Mouse (Mus musculus) bone marrow, adult 2 months (tissue): Measurements from ENCODE around the gene Mex3b. TPM values are rescaled to one million over a fixed set of nuclear protein-coding genes. Genes with fewer than 3 reads are reported as not detected.

Experiments used
- H3K27ac ChIP-seq: fragments of 200-500 bp; 2 replicates; pipeline ENCODE4 v1.5.1; 2012; ENCODE audit warnings: low read depth, mild to moderate bottlenecking, control low read depth, inconsistent platforms, low read length; ENCODE audit not compliant: control insufficient read depth, poor library complexity, insufficient read depth
- H3K4me1 ChIP-seq: fragments of 200-500 bp; 2 replicates; pipeline ENCODE4 v1.6.1; 2011; ENCODE audit warnings: low read length; ENCODE audit not compliant: control insufficient read depth, insufficient read depth
- H3K4me3 ChIP-seq: fragments of 200-500 bp; replicated peaks from 2 replicates; pipeline ENCODE3; 2011; ENCODE audit warnings: mild to moderate bottlenecking, low read depth, low read length, control low read depth; ENCODE audit not compliant: control insufficient read depth
- CTCF ChIP-seq: fragments of 200-500 bp; IDR thresholded peaks from 2 replicates; pipeline ENCODE4 v1.5.1; 2011; ENCODE audit warnings: low read length, control low read depth; ENCODE audit not compliant: control insufficient read depth, insufficient read depth
- POLR2A ChIP-seq: fragments of 200-500 bp; IDR thresholded peaks from 2 replicates; pipeline ENCODE4 v1.6.1; 2011; ENCODE audit warnings: low read depth, mild to moderate bottlenecking, control low read depth, low read length, borderline replicate concordance; ENCODE audit not compliant: control insufficient read depth
- WGBS: fragments of 180-500 bp; shearing (Covaris S2); methylation state at CpG from one replicate; pipeline ENCODE4 v1.1.7; 2018; 5-methylcytosine and 5-hydroxymethylcytosine counted together
- polyA plus RNA-seq: library from polyadenylated mRNA; stranded (reverse); fragments of >200 nt; gene quantifications from 2 replicates; pipeline ENCODE4 v1.2.4, GENCODE M21; 2011; ENCODE audit warnings: low replicate concordance; ENCODE audit not compliant: missing spikeins, insufficient read depth, insufficient read length

Gene Mex3b
- polyA plus RNA-seq = 1.1 and 2.4 TPM in 2 replicates

DNA sequence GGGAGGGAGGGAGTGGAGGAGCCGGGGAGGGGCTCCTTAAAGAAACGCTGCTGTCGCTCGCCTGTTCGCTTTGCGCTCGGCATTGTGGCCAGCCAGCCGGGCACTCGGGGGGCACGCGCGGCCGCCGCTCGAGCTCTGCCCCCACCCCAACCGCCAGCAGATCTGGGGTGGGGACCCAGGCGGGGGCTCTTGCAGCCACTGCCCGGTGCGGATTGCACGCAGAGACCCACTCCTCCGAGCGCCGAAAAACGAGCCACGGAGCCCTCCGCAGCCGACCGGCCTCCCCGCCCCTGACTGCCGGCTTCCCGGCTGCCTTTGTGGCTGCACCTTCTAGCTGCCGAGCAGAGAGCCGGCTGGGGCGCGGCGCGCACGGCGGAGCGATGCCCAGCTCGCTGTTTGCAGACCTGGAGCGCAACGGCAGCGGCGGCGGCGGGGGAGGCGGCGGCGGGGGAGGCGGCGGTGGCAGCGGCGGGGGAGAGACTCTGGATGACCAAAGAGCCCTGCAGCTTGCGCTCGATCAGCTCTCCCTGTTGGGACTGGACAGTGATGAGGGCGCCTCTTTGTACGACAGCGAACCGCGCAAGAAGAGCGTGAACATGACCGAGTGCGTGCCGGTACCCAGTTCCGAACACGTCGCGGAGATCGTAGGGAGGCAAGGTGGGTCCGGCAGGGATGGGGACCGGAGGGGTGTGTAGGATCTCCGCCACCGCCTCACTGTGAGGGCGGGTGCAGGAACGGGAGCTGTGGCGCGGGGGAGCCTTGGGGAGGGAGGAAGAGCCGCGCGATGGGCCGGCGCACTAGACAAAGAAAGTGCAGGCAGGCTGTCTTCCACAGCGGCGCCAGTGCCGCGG, at the start of gene Mex3b:
Gene Mex3b (plus strand): TSS at position 63 of the 851 bp plus-strand sequence.
- TF ChIP-seq CTCF (no peak), POLR2A (no peak)
- Histone ChIP-seq H3K4me3 (peak within 1 kb of the TSS; percentile 100), H3K27ac (peak within 1 kb of the TSS; percentile 96), H3K4me1 (peaks cover 3% of the 10 kb centered on the region; the same call in 1 of the 2 replicates)
- WGBS = under 1% methylated on average over 87 of the region's 87 CpGs

DNA sequence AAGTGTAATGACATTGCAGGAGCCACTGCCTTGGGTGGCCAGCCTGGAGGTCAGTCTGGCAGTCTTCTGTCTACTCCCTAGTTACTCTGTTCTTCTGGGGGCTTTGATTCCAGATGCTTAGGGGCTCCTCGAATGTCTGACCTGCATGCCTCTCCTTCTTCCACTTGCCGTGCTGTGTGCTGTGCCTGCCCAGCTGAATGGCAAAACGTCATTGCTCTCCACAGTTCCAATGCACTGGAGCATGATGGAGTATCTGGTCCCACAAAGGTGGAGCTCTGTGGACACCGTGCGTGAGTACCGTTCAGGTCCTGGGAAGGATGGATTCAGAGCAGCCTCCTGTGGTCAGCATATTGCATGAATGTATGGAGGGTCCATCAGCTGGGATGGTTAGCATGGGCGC, 47.6 kb upstream of the Mex3b start:
- Histone ChIP-seq H3K27ac (no peak overlapping the region), H3K4me3 (no peak overlapping the region), H3K4me1 (no peaks in the 10 kb centered on the region; the same call in 1 of the 2 replicates)
- 87% methylated on average over 7 of the region's 7 CpGs for WGBS
- TF ChIP-seq CTCF = no peak
- TF ChIP-seq POLR2A = no peak

DNA sequence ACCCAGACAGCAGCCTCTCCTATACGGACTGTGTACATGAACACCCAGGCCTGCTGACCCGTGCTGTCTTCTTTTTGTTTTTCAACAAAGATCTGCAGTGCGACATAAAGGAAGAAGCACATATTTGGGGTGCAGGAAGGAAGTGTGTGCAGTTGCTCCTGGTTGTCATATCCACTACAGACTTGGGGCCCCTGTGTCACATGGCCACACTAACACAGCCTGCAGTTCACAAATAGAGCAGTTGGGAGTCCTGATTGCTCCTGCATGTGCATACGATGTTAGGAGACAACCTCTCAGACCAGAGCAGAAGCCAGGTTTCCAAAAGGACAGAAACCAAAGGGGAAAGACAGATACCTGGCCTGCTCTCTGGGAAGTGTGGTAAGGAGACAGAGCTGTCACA, 46.5 kb upstream of the Mex3b start:
- Histone ChIP-seq H3K27ac (no peak overlapping the region), H3K4me3 (no peak overlapping the region), H3K4me1 (no peaks in the 10 kb centered on the region; the same call in 1 of the 2 replicates)
- TF ChIP-seq POLR2A (no peak), CTCF (no peak)
- 23% methylated on average over 4 of the region's 4 CpGs for WGBS

DNA sequence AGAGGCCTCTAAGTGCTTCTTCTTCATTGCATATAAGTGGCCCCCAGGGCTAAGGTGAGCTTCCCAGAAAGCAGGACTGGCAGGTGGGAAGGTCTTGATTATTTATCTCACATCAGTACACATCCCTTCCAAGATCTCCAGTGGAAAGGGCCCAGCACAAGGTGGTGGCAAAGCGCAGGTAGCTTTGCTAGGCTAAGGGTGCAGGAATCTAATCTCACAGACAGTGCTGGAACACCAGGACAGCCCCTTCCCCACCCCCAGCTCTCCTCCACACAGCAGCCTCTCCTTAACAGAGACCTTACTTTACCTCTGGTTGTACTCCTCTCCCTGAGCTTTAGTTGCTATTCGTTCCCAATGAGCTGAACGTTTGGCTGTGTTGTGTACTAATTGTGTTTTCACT, 45.6 kb upstream of the Mex3b start:
- Histone ChIP-seq H3K4me3 (no peak overlapping the region), H3K27ac (no peak overlapping the region), H3K4me1 (no peaks in the 10 kb centered on the region; the same call in 1 of the 2 replicates)
- TF ChIP-seq CTCF (no peak), POLR2A (no peak)
- 73% methylated on average over 3 of the region's 3 CpGs for WGBS

DNA sequence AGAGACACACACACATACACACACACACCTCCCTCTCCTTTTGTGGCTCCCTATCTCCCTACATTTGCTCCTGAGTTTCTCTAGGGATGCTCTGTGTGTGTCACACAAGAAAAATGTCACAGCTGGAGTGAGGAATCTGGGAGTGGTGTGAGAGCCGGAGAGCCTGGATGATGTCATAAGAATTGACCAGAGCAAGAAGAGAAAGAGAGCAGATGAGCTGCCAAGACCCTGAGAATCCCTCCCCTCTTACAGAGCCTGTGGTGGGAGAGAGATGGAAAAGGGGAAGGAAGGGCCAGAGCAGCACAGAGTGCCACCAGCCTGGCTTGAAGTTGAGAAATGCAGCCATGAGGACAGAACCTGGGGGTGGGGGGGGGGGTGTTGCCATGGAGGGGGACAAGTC, 44.6 kb upstream of the Mex3b start:
- H3K4me3 ChIP-seq = no peak overlapping the region
- no peak overlapping the region for H3K27ac ChIP-seq
- TF ChIP-seq CTCF (no peak), POLR2A (no peak)
- no peaks in the 10 kb centered on the region; the same call in 1 of the 2 replicates for H3K4me1 ChIP-seq
- 61% methylated on average over 1 of the region's 1 CpGs for WGBS

DNA sequence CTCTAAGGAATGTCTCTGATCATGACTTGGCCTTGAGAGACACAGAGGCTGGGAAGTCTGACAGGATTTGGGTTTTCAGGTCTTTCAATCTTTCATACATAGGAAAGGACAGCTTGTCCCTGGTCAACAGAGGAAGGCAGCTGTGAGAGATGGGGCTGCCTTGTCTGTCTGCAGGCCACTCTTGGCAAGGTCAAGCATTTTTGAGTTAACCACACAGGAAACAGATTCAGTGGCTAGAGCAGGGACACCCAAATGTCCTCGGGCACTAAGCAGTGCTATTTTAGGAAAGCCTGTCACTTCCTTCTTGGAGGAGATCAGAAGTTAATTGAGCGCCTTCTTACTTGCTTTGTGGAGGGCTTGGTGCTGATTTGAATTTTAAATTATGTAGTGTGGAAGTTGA, 38.9 kb upstream of the Mex3b start:
- Histone ChIP-seq H3K27ac (no peak overlapping the region), H3K4me3 (no peak overlapping the region), H3K4me1 (peaks cover 1% of the 10 kb centered on the region)
- TF ChIP-seq CTCF (no peak), POLR2A (no peak)
- 4% methylated on average over 2 of the region's 2 CpGs for WGBS

DNA sequence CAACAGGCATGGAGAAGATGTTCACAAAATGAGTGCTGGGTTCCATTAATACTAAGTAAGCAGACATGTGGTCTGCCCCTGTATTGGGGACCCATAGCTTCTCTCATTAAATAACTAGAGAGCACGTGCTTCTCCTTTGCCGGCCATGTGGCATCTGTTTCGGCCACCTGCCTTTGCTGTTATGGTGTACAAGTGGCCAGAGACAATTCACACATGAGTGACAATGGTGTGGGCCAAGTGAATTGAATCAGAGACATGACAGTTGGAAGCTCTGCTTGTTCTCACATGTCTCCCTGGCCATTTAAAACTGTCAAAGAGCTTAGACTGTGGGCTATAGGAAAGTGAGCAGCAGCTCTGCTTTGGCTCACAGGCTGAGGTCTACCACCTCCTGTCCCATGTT, 37.6 kb upstream of the Mex3b start:
- H3K4me3 ChIP-seq = no peak overlapping the region
- TF ChIP-seq CTCF (no peak), POLR2A (no peak)
- no peak overlapping the region for H3K27ac ChIP-seq
- 74% methylated on average over 3 of the region's 3 CpGs for WGBS
- H3K4me1 ChIP-seq = peaks cover 1% of the 10 kb centered on the region

DNA sequence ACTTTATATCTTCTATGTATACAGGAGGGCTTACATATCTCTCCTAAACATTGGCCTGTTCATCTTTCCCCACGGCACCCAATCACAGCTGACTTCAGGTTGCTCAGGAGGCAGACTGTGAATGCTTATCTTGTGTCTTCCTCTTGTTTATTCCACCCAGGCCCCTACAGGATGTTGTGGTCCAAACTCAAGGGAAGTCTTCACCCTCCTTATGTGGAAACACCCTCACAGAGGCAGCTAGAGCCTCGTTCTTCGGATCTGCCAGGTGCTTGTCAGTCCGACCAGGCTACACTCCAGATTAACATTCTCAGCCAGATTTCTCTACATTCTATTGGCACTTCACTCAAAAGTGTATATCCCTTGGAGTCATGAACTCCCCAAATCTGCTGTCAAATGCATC, 32.7 kb upstream of the Mex3b start:
- Histone ChIP-seq H3K27ac (no peak overlapping the region), H3K4me1 (no peaks in the 10 kb centered on the region), H3K4me3 (no peak overlapping the region)
- WGBS = 6% methylated on average over 4 of the region's 4 CpGs
- TF ChIP-seq CTCF = no peak
- no peak for TF ChIP-seq POLR2A

DNA sequence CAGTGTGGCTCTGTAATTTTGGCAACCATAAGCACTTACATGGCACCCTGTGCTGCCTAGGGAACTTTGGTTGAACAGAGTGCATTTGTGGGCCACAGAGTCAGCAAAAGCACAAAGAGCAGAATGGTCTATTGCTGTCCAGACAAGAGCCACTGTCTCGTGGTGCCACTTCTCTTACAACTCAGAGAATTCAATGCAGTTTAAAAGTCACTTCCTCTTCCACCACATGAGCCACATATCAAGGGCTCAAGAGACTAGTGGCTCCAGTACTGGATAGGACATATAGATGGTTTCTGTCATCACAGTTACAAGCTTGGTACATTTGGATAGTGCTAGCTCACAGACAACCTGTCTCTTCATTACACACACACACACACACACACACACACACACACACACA, 28.7 kb upstream of the Mex3b start:
- no peak overlapping the region for H3K4me3 ChIP-seq
- 5% methylated on average over 1 of the region's 1 CpGs for WGBS
- no peak for TF ChIP-seq CTCF
- TF ChIP-seq POLR2A = no peak
- H3K4me1 ChIP-seq = no peaks in the 10 kb centered on the region
- no peak overlapping the region for H3K27ac ChIP-seq
